16 mouse cellular contexts compared by ENCODE assay signal in genomic region chr5:24989683-24990082, GRCm38 (mm10).
DNase-seq lines count a peak whose midpoint lies in the region; ATAC-seq and TF ChIP-seq lines count a peak whose summit lies in the region.
"Had no signal": no experiment of that assay in that cellular context is flagged by ENCODE, and none has a peak within 500 bp of the region (broad histone marks: within the 10 kb centered on the region; RNA-seq: fewer than 3 reads in every experiment).

No protein-coding gene starts in this region.

- no peak overlapping the region; the same call in 1 of the 2 replicates for H3K9ac ChIP-seq in intestine, embryonic 15.5 days
- no peak overlapping the region for H3K9ac ChIP-seq in liver, postnatal 0 days (replicated peaks)
- H3K9ac ChIP-seq: lung, embryonic 14.5 days; midbrain, embryonic 15.5 days had no signal

- H3K4me2 ChIP-seq in intestine, embryonic 15.5 days (replicated peaks) = peak overlapping the region; percentile 19; the same call in 1 of the 2 replicates
- no peak overlapping the region for H3K4me2 ChIP-seq in liver, postnatal 0 days (ENCODE audit: low read depth, low read length)
- H3K4me2 ChIP-seq: lung, embryonic 14.5 days; midbrain, embryonic 15.5 days had no signal

- no peaks in the 10 kb centered on the region for H3K9me3 ChIP-seq in intestine, embryonic 15.5 days
- H3K9me3 ChIP-seq in liver, postnatal 0 days (ENCODE audit: low read length) = no peaks in the 10 kb centered on the region
- H3K9me3 ChIP-seq: limb, embryonic 10.5 days; midbrain, embryonic 15.5 days had no signal

- no peak for TF ChIP-seq CTCF in liver, postnatal 0 days (IDR thresholded peaks at IDR 0.05; ENCODE audit: low read depth)

- no peak for TF ChIP-seq EP300 in liver, postnatal 0 days (IDR thresholded peaks at IDR 0.05; ENCODE audit: low read depth)

- H3K27me3 ChIP-seq in intestine, embryonic 15.5 days (replicated peaks) = no peaks in the 10 kb centered on the region
- no peaks in the 10 kb centered on the region for H3K27me3 ChIP-seq in liver, postnatal 0 days (ENCODE audit: insufficient read depth, low read length)
- H3K27me3 ChIP-seq: CH12.LX; midbrain, embryonic 15.5 days had no signal

- H3K4me3 ChIP-seq in intestine, embryonic 15.5 days (replicated peaks) = no peak overlapping the region
- no peak overlapping the region for H3K4me3 ChIP-seq in liver, postnatal 0 days (ENCODE audit: low read depth, low read length)
- H3K4me3 ChIP-seq: limb, embryonic 10.5 days; midbrain, embryonic 15.5 days had no signal

- 44% methylated on average over 3 of the region's 3 CpGs for WGBS in intestine, embryonic 15.5 days
- 18% methylated on average over 3 of the region's 3 CpGs for WGBS in liver, postnatal 0 days (ENCODE audit: insufficient replicate concordance)

- peaks cover 21% of the 10 kb centered on the region for H3K4me1 ChIP-seq in intestine, embryonic 15.5 days (replicated peaks)
- H3K4me1 ChIP-seq in liver, postnatal 0 days (ENCODE audit: insufficient read depth) = peaks cover 5% of the 10 kb centered on the region

- no peak overlapping the region; the same call in 1 of the 2 replicates for H3K27ac ChIP-seq in intestine, embryonic 15.5 days
- no peak overlapping the region for H3K27ac ChIP-seq in liver, postnatal 0 days (ENCODE audit: low read depth)
- H3K27ac ChIP-seq: hindbrain, postnatal 0 days; limb, embryonic 10.5 days; midbrain, embryonic 15.5 days; stomach, postnatal 0 days had no signal

- peak; percentile 38 for ATAC-seq in frontal cortex, adult (ENCODE audit: low TSS enrichment)
- ATAC-seq in intestine, embryonic 15.5 days = no peak
- ATAC-seq in liver, postnatal 0 days = no peak
- ATAC-seq: hindbrain, postnatal 0 days; midbrain, embryonic 15.5 days had no signal

- DNase-seq in frontal cortex, postnatal 14 days (ENCODE audit: low spot score in 2 of 2) = no peak
- peak; percentile 58 for DNase-seq in ovary, adult 18-20 months (ENCODE audit: low spot score)
- DNase-seq in ovary, postnatal 14 days (ENCODE audit: low spot score) = no peak
- DNase-seq in thymus, postnatal 14 days = peak; percentile 67
- no peak for DNase-seq in spleen, postnatal 4 days (ENCODE audit: low spot score in 2 of 2)
- DNase-seq in liver, postnatal 0 days = no peak
- DNase-seq: cerebellum, postnatal 36 days; lung, embryonic 14.5 days; right cerebral cortex, postnatal 4 days had no signal

- H3K36me3 ChIP-seq in intestine, embryonic 15.5 days = no peaks in the 10 kb centered on the region
- 0 out of 2 replicates have a peak, but pooled peaks cover 2% of the 10 kb centered on the region for H3K36me3 ChIP-seq in liver, postnatal 0 days (replicated peaks; ENCODE audit: insufficient read depth, low read length)
- H3K36me3 ChIP-seq: limb, embryonic 10.5 days; midbrain, embryonic 15.5 days had no signal

Comparison
In these comparisons a context has a peak if more than half of its experiments do, and no peak if none do; other contexts are left out.
1. DNase-seq: peak in ovary, adult 18-20 months (single experiment) and thymus, postnatal 14 days (single experiment); none in frontal cortex, postnatal 14 days (0 of 2), ovary, postnatal 14 days (single experiment), spleen, postnatal 4 days (0 of 2) and liver, postnatal 0 days (single experiment).